Mouse (Mus musculus): ENCODE data around the gene Tas1r3.

GRCm38 (mm10) chr4:155812665-155813181 is 50.4 kb downstream of the Tas1r3 start:
- no peak for TF ChIP-seq CTCF (IDR thresholded peaks at IDR 0.05; ENCODE audit: low read depth, low read length)
- no peak for TF ChIP-seq TAL1 (conservative IDR thresholded peaks at IDR 0.05; ENCODE audit: low read depth, low read length)

Data from G1E (cell line).